Mouse (Mus musculus) intestine, embryonic 16.5 days (tissue): ENCODE measurements around the gene Hcrtr2. TPM values are rescaled to one million over a fixed set of nuclear protein-coding genes. Genes with fewer than 3 reads are reported as not detected.

Source experiments
- ATAC-seq: fragments of 200-750 bp; cut with Nextera tagmentation; 2 replicates; pipeline ENCODE4 v1.8.0; 2017; ENCODE audit warnings: moderate TSS enrichment, moderate library complexity
- H3K27ac ChIP-seq: fragments of 300-500 bp; sonication (generic); 2 replicates; pipeline ENCODE4 v1.5.1; 2014; ENCODE audit warnings: mild to moderate bottlenecking, low read length
- H3K27me3 ChIP-seq: fragments of 300-500 bp; sonication (generic); replicated peaks from 2 replicates; pipeline ENCODE4 v1.6.1; 2014; ENCODE audit warnings: low read length, control low read depth, mixed read lengths; ENCODE audit not compliant: control insufficient read depth, insufficient read depth
- H3K36me3 ChIP-seq: fragments of 300-500 bp; sonication (generic); 2 replicates; pipeline ENCODE4 v1.6.1; 2014; ENCODE audit warnings: low read length, control low read depth; ENCODE audit not compliant: control insufficient read depth, insufficient read depth
- H3K4me1 ChIP-seq: fragments of 300-500 bp; sonication (generic); 2 replicates; pipeline ENCODE4 v1.6.1; 2014; ENCODE audit warnings: low read length, control low read depth, mixed read lengths; ENCODE audit not compliant: control insufficient read depth, insufficient read depth
- H3K4me2 ChIP-seq: fragments of 300-500 bp; sonication (generic); 2 replicates; pipeline ENCODE4 v1.6.1; 2014; ENCODE audit warnings: low read depth, low read length, control low read depth
- H3K4me3 ChIP-seq: fragments of 300-500 bp; sonication (generic); 2 replicates; pipeline ENCODE4 v1.5.1; 2014; ENCODE audit warnings: mild to moderate bottlenecking, low read length
- H3K9ac ChIP-seq: fragments of 300-500 bp; sonication (generic); 2 replicates; pipeline ENCODE4 v1.6.1; 2014; ENCODE audit warnings: low read depth, low read length
- H3K9me3 ChIP-seq: fragments of 300-500 bp; sonication (generic); 2 replicates; pipeline ENCODE4 v1.6.1; 2016; ENCODE audit warnings: low read length, control low read depth; ENCODE audit not compliant: control insufficient read depth
- WGBS: fragments of 180-500 bp; shearing (Covaris S2); extraction: QIAGEN DNeasy Blood & Tissue Kit; methylation state at CpG from one replicate; pipeline ENCODE4 v1.1.7; 2014; 5-methylcytosine and 5-hydroxymethylcytosine counted together
- polyA plus RNA-seq: library from polyadenylated mRNA; unstranded; fragments of >200 nt; fragmentation: Nextera tagmentation; extraction: Ambion mirVana; gene quantifications from 2 replicates; pipeline ENCODE4 v1.2.1, GENCODE M21; 2015

Hcrtr2 gene
- polyA plus RNA-seq, 1 experiment from 2014 or later = not detected

DNA sequence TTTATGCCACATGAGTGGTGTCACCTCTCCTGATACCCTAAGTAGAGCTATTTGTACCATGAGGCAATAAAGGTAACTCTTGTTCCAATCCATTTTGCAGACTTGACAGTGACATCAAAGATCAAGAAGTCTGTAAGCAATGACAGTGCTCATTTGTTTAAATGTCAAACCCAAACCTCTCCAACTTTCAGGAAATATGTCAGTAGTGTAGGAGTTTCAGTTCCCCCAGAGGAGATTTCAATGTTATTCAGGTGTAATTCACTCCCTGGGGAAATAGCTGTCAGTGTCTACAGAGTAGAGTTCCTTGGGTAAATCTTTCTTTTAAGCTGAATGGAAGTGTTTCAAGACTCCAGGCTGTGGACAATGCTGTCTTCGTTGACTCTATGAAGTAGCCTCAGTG is 2.9 kb downstream of the Hcrtr2 start:
- WGBS = 79% methylated on average over 1 of the region's 1 CpGs
- ATAC-seq = no peak
- peaks cover 5% of the 10 kb centered on the region; the same call in 1 of the 2 replicates for H3K27me3 ChIP-seq

DNA sequence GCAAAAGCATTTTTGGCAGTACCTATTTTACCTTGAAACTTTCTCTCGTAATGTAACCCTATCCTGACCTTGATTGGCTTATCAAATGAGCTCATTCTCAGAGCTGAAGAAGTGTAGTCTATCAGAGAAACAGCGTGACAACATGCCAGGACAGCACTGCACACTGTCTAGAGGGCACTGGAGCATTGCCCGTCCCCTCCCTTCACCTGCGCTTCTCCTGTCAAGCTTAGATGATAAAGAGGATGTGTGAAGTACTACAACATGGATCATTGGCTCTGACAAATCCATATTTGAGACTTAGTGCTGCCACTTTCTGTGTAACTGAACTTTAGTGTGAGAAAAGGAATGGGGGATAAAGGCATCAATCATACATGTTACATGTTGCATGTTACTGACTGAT is 5.4 kb downstream of the Hcrtr2 start:
- Histone ChIP-seq H3K36me3 (no peaks in the 10 kb centered on the region), H3K9me3 (no peaks in the 10 kb centered on the region), H3K4me3 (no peak overlapping the region), H3K4me2 (no peak overlapping the region), H3K27ac (no peak overlapping the region), H3K27me3 (peaks cover 5% of the 10 kb centered on the region; the same call in 1 of the 2 replicates), H3K9ac (no peak overlapping the region), H3K4me1 (0 out of 2 replicates have a peak, but pooled peaks cover 6% of the 10 kb centered on the region)
- 82% methylated on average over 4 of the region's 4 CpGs for WGBS
- no peak for ATAC-seq

More for the DNA sequence above, 2.9 kb downstream of the Hcrtr2 start:
- Histone ChIP-seq H3K9ac (no peak overlapping the region), H3K9me3 (no peaks in the 10 kb centered on the region), H3K4me1 (0 out of 2 replicates have a peak, but pooled peaks cover 6% of the 10 kb centered on the region), H3K4me3 (no peak overlapping the region), H3K4me2 (no peak overlapping the region), H3K27ac (no peak overlapping the region), H3K36me3 (no peaks in the 10 kb centered on the region)

DNA sequence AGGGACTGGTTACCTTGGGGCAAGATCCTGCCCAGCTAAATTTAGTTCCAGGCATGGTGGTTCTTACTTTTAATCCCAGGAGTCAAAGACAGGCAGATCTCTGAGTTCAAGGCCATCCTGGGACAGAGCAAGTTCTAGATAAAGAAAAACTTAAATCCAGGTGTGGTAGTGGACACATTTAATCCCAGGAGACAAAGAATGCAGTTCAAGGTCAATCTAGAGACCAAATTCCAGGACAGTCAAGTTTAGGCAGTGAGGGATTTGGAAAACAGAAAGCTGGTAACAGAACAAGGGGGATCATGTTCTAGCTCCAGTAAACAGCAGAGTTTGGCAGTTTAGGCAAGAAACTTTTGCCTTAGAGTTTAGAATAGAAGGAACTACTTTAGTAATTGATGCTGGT is 8.6 kb downstream of the Hcrtr2 start:
- no peak overlapping the region for H3K27ac ChIP-seq
- no peak for ATAC-seq
- H3K36me3 ChIP-seq = no peaks in the 10 kb centered on the region
- no peak overlapping the region for H3K4me3 ChIP-seq
- no peak overlapping the region for H3K4me2 ChIP-seq
- no peaks in the 10 kb centered on the region for H3K9me3 ChIP-seq
- H3K27me3 ChIP-seq = no peaks in the 10 kb centered on the region
- no peak overlapping the region for H3K9ac ChIP-seq
- no peaks in the 10 kb centered on the region for H3K4me1 ChIP-seq

DNA sequence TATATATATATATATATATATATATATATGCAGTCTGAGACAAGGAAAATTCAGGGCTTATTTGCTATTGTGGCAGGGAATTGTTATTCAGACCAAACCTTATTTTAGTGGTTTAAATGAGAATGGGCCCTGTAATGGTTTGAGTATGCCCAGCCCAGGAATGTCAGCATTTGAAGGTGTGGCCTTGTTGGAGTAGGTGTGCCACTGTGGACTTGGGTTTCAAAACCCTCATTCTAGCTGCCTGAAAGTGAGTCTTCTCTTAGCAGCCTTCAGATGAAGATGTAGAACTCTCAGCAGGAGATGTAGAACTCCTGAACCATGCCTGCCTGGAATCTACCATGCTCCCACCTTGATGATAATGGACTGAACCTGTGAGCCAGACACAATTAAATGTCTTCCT is 9.7 kb downstream of the Hcrtr2 start:
- Histone ChIP-seq H3K27me3 (no peaks in the 10 kb centered on the region), H3K4me3 (no peak overlapping the region), H3K9me3 (no peaks in the 10 kb centered on the region), H3K36me3 (no peaks in the 10 kb centered on the region), H3K9ac (no peak overlapping the region), H3K27ac (no peak overlapping the region), H3K4me2 (no peak overlapping the region), H3K4me1 (no peaks in the 10 kb centered on the region)
- ATAC-seq = no peak

DNA sequence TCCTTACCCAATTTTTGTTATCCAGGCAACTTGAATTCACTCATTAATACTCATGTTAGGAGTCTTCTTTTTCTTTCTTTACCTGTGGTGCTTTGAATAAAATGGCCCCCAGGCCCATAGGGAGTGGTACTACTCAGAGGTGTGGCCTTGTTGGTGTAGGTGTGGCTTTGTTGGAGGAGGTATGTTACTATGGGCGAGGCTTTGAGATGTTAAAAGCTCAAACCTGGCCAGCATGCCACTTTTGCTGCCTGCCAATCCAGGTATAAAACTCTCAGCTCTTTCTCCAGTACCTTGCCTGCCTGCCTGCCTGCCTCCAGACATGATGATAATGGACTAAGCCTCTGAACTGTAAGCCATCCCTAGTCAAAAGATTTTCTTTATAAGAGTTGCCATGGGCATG is 11.4 kb downstream of the Hcrtr2 start:
- Histone ChIP-seq H3K36me3 (no peaks in the 10 kb centered on the region), H3K4me2 (no peak overlapping the region), H3K27ac (no peak overlapping the region), H3K9ac (no peak overlapping the region), H3K9me3 (no peaks in the 10 kb centered on the region), H3K4me1 (no peaks in the 10 kb centered on the region), H3K4me3 (no peak overlapping the region), H3K27me3 (no peaks in the 10 kb centered on the region)
- ATAC-seq = no peak
- WGBS = 67% methylated on average over 1 of the region's 1 CpGs

DNA sequence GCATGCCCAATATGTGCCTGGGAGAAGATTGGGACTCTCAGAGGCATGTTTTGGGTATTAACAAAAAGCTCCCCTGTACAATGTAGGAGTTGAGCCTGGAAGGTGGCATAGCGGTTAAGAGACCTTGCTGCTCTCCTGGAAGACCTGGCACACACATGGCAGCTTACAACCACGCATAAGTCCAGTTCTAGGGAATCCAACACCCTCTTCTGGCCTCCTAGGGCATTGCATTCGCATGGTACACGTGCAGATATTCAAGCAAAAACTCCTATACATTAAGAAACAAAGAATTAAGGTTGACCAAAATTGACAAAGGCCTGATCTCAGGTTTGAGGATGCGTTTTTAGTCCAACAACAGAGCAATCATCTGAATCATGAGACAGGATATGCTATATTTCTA is 32.3 kb downstream of the Hcrtr2 start:
- Histone ChIP-seq H3K4me2 (no peak overlapping the region), H3K4me3 (no peak overlapping the region), H3K4me1 (no peaks in the 10 kb centered on the region), H3K9ac (no peak overlapping the region), H3K27me3 (no peaks in the 10 kb centered on the region), H3K27ac (no peak overlapping the region), H3K36me3 (no peaks in the 10 kb centered on the region), H3K9me3 (no peaks in the 10 kb centered on the region)
- no peak for ATAC-seq
- 75% methylated on average over 5 of the region's 5 CpGs for WGBS

DNA sequence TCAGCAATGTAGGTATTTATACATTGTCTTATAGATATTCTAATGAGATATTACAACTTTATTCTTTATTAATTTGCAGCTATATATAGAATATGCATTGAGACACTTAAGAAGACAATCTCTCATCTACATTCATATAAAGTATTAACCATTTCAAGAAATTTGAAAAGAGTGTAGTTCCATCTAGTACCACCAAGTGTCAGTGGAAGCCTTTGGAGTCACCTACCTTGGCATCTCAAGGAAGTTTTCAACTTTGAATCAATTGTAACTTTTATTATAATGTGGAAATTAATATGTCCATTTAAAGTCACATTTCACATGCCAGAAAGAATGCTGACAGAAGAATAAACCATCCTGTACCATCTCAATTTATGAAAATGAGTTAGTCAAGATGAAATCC is 52.8 kb downstream of the Hcrtr2 start:
- Histone ChIP-seq H3K36me3 (no peaks in the 10 kb centered on the region), H3K9me3 (no peaks in the 10 kb centered on the region)
- ATAC-seq = no peak

DNA sequence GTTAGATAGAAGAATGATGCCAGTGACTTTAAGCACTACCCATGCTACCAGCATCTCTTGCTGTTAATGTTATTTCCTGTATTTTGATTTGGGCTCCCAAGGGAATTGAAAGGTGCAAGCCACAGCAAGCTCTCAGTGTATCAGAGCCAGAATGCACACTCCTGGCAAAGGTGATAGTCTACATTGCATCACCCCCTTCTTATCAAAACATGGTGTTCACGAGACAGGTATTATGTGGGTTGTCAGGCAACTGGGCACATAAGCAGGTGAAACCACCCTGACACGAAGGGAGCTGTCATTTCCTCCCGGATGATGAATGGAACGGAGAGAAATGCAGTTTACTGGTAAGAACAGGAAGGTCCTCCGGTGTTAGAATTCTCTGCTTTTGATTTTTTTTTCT is 65.9 kb downstream of the Hcrtr2 start:
- Histone ChIP-seq H3K27ac (no peak overlapping the region), H3K9ac (no peak overlapping the region), H3K9me3 (no peaks in the 10 kb centered on the region), H3K36me3 (no peaks in the 10 kb centered on the region), H3K4me1 (no peaks in the 10 kb centered on the region), H3K4me3 (no peak overlapping the region), H3K27me3 (no peaks in the 10 kb centered on the region), H3K4me2 (no peak overlapping the region)
- no peak; the same call in 1 of the 2 replicates for ATAC-seq
- WGBS = 66% methylated on average over 5 of the region's 5 CpGs

More for the DNA sequence above, 52.8 kb downstream of the Hcrtr2 start:
- Histone ChIP-seq H3K27me3 (no peaks in the 10 kb centered on the region), H3K4me2 (no peak overlapping the region), H3K27ac (no peak overlapping the region), H3K4me3 (no peak overlapping the region), H3K9ac (no peak overlapping the region), H3K4me1 (no peaks in the 10 kb centered on the region)

DNA sequence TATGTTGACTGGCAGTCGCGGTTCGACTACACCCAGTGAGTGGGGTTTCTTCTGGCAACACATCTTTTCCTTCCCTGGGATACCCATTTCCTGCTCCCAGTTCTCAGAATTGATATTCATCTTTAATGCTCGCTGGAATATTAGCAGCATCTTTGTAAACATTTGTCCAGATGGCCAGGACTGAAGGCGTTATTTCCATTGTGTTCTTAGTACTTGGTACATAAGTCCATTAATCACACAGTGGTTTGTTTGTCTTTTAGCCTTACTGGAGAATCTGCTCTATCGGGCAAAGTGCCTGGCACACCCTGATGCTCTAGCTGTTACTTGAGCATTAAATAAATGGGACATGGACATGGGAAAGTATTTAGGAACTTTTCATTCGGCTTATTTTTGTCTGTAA is 71.1 kb downstream of the Hcrtr2 start:
- Histone ChIP-seq H3K4me3 (no peak overlapping the region), H3K4me2 (no peak overlapping the region), H3K9me3 (no peaks in the 10 kb centered on the region), H3K36me3 (no peaks in the 10 kb centered on the region), H3K9ac (no peak overlapping the region), H3K4me1 (no peaks in the 10 kb centered on the region), H3K27me3 (no peaks in the 10 kb centered on the region), H3K27ac (no peak overlapping the region)
- ATAC-seq = no peak
- 57% methylated on average over 7 of the region's 7 CpGs for WGBS

DNA sequence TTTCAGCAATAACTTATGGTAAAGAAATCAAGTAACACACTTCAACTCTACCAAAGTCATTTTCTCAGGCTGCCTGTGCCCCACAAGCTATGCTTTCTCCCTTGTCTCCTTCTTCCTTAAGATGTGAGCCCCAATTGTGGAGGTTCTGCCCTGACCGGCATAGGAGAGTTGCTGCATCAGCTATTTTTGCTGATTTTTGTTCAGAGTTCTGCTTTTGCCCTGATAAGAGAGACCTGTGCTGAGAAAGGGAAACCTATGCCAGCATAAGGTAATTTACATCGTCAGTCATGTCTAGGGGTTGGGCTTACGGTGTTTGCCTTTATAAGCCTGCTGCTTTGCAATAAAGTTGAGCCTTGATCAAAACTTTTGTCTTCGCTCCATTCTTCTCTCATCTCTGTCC is 71.5 kb downstream of the Hcrtr2 start:
- Histone ChIP-seq H3K4me1 (no peaks in the 10 kb centered on the region), H3K36me3 (no peaks in the 10 kb centered on the region), H3K9ac (no peak overlapping the region), H3K27me3 (no peaks in the 10 kb centered on the region), H3K4me3 (no peak overlapping the region), H3K27ac (no peak overlapping the region), H3K9me3 (no peaks in the 10 kb centered on the region), H3K4me2 (no peak overlapping the region)
- 83% methylated on average over 4 of the region's 4 CpGs for WGBS
- no peak for ATAC-seq
